17 mouse cellular contexts compared by ENCODE assay signal in the genomic region with DNA sequence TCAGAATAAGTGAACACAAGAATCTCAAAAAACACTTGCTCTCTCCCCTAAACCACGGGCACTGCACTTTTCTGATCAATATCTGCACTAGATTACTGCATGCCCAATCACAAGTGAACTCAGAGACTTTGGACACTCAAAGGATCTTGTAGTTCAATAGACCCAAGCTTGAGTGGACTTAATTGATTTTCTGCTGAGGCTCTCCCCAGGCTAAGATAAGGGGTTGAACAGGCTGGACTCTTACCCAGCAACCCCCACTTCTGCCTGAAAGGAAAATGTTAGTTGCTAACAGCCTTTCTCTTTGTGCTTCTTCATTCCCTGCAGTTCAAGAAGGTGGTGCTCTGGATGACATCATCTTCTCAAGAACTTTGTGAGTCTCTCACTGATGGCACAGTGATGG.
"Had no signal": no experiment of that assay in that cellular context is flagged by ENCODE, and none has a peak within 500 bp of the region (broad histone marks: within the 10 kb centered on the region; RNA-seq: fewer than 3 reads in every experiment).

No protein-coding gene starts in this region.

- H3K9me3 ChIP-seq: lung, embryonic 15.5 days; midbrain, embryonic 13.5 days; midbrain, embryonic 15.5 days; neural tube, embryonic 12.5 days had no signal

- ATAC-seq: lung, postnatal 0 days; midbrain, embryonic 13.5 days; midbrain, embryonic 15.5 days had no signal

- H3K27ac ChIP-seq: lung, embryonic 15.5 days; macrophage; midbrain, embryonic 13.5 days; midbrain, embryonic 15.5 days; neural tube, embryonic 12.5 days had no signal

- H3K4me2 ChIP-seq: lung, embryonic 15.5 days; midbrain, embryonic 11.5 days; midbrain, embryonic 13.5 days; midbrain, embryonic 15.5 days; neural tube, embryonic 12.5 days had no signal

- H3K36me3 ChIP-seq: lung, embryonic 15.5 days; midbrain, embryonic 13.5 days; midbrain, embryonic 15.5 days; neural tube, embryonic 12.5 days had no signal

- H3K4me3 ChIP-seq: lung, embryonic 15.5 days; megakaryocyte, embryonic 14.5 days; midbrain, embryonic 13.5 days; midbrain, embryonic 15.5 days; neural tube, embryonic 12.5 days had no signal

- DNase-seq: lung, adult 2 months; lung, postnatal 14 days; lung, postnatal 36 days; right cerebral cortex, postnatal 14 days; right cerebral cortex, postnatal 4 days; spleen, adult 18-20 months; thymus, adult 18-20 months; thymus, postnatal 14 days; thymus, postnatal 4 days had no signal

- H3K4me1 ChIP-seq: lung, embryonic 15.5 days; megakaryocyte, embryonic 14.5 days; midbrain, embryonic 13.5 days; midbrain, embryonic 15.5 days; neural tube, embryonic 12.5 days had no signal

- H3K9ac ChIP-seq: lung, embryonic 15.5 days; midbrain, embryonic 13.5 days; midbrain, embryonic 15.5 days; neural tube, embryonic 12.5 days had no signal

- H3K27me3 ChIP-seq: lung, embryonic 15.5 days; megakaryocyte, embryonic 14.5 days; midbrain, embryonic 13.5 days; midbrain, embryonic 15.5 days; neural tube, embryonic 12.5 days had no signal
